Mouse (Mus musculus): Measurements from ENCODE around the gene Pgbd1.
"Not testable (repeated sequence)": the region's sequence is repeated elsewhere in the genome, so short reads cannot be mapped to it uniquely, and the experiment has no call there.

Pgbd1 gene

DNA sequence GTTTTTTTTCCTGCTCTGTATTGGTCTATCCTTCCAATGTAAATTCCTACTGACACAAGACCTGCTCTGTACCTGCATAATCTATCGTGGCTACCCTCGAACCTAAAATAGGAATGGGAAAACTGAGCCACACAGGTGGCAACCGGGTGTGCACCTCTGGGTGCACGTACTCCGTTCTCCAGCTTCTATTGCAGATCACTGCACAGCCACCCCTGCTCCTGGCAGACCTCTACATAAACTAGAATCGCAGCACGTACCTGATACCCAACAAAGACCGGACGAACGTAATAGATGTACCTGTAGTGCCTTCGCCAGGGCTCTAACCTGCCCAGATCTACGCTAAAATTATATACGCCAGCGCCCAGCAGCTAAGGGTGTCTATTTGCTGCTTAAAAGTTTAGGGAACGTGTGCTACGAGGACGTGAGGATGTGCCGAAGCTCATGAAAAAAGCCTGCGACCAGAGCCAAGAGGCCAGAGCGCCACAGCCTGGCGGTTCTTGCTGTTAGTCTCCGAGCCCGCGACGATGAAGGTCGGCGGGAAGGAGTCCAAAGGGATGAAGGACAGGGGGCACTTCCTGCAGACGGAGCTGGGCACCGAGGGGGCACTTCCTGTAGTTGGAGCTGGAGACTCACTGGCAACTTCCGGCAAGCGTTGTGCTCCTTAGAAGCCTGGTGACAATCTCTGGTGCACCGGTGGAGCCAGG is at the start of gene Pgbd1:
TSS of gene Pgbd1 (minus strand) at position 556 of the 704 bp plus-strand sequence.
- DNase-seq (ENCODE audit: low spot score in 2 of 2), result peak; percentile 61 to 66

DNA sequence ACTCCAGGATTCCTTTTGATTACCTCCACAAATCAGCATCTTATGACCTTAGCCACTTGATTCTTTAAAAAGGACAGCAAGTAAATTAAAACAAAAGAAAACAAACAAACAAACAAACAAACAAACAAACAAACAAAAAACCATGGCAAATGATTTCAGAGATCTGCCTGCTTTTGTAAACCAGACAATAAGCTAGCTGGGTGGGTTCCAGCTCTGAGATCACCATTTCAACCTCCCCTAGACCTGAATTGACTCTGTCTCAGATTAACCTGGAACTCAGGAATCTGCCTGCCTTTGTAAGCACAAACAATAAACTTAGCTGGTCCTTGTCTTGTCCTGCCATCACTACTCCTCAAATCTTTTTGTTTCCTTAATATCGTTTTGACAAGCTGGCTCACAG is 46.0 kb upstream of the Pgbd1 start:
- DNase-seq (ENCODE audit: low spot score in 2 of 2), result no peak

DNA sequence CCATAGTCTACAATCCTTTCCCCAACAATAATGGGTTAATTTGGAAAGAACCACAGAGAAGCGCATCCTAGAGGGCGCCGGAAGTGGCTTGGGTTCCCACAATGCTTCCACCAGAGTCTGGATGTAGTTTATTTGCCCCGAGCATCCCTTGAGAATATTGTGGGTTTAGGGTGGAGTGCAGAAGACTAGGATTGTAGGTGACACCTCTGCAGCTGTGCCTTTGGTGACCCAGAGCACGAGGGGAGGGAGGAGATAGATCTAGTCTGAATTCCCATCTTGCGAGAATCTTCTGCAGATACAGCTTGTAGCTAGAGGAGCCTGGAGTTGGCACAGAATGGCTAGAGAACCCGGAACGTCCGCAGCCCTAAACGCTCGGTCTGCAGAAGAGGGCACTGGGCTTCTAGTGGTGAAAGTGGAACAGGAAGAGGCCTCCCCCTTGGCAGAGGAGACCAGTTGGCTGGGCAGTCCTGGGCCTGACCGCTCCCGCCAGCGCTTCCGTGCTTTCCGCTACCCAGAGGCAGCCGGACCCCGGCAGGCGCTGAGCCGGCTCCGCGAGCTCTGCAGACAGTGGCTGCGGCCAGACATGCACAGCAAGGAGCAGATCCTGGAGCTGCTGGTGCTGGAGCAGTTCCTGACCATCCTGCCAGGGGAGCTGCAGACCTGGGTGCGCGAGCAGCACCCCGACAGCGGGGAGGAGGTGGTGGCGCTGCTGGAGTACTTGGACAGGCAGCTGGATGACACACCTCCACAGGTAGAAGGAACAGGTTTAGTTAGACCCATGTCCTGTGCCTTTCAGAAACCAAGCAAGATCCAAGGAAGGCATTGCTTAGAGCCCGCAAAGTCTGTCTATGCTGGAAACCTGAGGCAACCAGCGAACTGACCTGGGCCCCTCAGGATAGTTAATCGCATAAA is 38.2 kb upstream of the Pgbd1 start, which contains the start of the genes Zkscan4 and Gm10065:
TSS of gene Zkscan4 (plus strand) at position 149 of the 912 bp plus-strand sequence.
TSS of gene Gm10065 (minus strand) at position 683 of the 912 bp plus-strand sequence.
- DNase-seq (ENCODE audit: low spot score in 2 of 2), result peak; percentile 62 to 70

DNA sequence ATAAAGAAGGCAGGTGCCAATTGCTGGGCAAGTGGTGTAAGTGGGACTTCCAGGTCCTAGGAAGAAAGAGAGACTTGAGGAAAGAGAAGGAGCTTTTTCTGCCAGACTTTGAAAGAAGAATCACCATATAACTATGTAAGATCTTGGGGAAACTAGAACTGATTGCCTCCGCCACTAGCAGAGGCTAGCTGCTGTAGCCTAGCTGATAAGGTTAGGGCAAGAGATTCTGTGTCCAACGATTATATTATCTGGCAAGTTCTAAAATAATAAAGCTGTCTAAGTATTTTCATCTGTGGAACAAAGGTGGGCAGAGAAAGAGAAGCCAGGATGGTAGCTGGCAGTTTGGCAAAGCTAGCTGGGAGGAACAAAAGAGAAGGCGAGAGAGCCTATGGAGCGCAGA is 31.6 kb upstream of the Pgbd1 start:
- no peak for DNase-seq (ENCODE audit: low spot score in 2 of 2)

DNA sequence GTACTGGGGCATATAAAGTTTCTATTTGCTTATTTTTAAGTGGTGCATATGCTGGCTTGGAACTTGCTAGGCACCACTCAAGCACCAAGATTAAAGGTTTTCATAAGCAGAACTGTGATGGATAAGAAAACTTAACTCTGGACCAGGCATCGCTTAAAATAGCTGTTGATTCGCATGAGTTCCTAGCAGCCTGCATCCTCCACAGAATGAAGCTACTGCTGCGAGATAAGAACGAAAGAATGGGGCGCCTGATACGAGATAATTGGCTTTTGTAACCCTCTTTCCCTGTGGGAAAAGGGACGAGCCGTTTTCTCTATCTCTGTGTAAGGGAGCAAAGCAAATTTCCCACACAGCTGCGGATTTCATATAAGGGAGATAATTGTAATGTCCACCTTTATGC is 28.2 kb upstream of the Pgbd1 start:
- no peak for DNase-seq (ENCODE audit: low spot score in 2 of 2)

DNA sequence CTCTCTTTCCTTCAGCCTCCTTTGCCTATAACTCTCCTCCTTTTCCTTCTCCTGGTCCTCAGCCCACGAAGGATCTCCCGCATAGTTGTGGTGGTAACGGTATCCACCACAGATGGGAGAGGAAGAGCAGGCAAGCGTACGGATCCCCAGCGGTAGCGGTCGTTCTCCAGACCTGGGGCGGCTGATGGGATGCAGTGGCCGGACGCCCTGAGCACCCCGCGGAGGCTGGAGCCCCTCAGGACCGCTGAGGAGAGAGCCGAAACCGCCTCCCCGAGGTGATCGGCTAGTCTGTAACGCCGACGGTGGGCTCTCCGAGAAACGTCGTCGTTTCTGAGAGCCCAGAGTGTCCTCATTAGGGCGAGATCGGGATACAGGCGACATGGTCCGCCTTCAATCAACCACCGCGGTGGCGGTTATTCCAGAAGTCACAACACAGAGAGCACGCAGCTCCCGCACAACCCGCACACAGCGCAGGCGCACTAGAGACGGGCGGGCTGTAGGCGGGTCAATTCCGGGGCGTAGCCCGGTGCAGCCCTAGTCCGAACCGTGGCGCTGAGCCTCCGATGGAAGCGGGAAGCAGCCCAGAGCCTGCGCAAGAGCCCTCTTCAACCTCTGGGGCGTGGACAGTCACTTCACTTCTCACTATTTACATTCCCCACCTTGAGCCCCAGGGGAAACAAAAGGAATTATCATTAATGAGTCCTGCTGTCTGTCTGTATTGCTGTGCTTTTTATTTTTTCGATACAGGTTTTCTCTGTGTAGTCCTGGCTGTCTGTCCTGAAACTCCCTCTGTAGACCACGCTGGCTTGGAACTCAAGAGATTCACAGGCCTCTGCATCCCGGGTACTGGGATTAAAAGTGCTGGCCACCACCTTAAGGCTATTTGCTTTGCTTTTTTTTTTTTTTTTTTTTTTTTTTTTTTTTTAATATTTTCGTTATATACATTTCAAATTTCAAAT is 27.5 kb upstream of the Pgbd1 start, which contains the start of gene Nkapl:
TSS of gene Nkapl (minus strand) at position 449 of the 959 bp plus-strand sequence.
- DNase-seq (ENCODE audit: low spot score in 2 of 2), result peak; percentile 31 to 45

DNA sequence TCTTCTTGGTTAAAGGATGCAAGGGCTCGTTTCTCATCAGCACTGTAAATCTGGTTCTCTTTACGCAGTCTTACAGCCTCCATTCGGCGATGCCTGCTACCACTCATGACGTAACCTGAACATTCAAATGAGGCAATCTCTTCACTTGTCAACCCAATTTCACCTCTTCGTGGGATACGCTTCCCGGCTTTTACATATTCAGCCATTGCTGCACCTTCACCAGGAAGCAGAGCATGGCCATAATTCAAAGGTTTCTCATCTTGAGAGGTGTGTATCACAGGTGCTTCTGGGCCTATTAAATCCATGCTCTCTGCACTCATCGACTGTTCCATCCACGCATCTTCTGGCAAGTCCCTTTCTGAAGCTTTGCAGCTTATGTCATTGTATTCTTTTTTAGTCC is 26.5 kb upstream of the Pgbd1 start:
- DNase-seq (ENCODE audit: low spot score in 2 of 2), result no peak

DNA sequence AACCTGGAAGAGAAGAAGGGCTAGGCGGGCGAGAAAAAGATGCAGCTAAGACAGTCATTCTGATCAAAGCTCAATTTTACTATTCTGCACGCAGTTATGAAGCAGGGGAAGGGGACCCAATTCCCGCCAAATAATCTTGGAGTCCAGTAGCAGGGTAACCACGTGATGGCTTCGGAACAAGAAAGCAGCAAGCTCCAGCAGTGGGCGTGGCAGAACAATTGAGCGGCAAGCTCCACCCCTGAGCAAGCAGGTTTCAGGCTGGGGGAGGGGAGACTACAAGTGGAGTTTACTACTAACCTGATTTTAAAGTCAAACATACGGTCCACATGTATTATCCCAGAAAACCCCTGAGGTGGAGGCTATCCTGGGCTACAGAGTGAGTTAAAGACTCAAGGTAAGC is 21.7 kb upstream of the Pgbd1 start:
- DNase-seq (ENCODE audit: low spot score in 2 of 2), result not testable (repeated sequence)

DNA sequence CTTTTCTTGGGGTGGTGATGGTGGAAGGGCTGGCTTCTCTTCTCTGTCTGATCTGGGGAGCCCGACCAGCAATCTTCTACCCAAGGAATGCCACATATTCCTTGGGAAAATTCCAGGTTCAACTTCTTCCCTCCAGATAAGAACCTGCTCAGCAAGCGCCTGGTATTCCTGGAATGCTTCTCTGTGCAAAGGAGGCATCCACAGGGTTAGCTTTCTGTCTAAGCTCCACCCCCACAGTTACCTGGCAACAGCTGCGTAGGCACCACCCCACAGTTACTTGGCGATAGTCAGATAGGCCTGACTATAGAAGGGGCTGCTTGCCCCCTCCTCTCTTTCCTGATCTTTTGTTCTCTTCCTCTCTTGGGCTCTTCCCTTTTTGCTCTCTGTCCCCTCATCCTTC is 15.5 kb upstream of the Pgbd1 start:
- DNase-seq (ENCODE audit: low spot score in 2 of 2), result no peak

DNA sequence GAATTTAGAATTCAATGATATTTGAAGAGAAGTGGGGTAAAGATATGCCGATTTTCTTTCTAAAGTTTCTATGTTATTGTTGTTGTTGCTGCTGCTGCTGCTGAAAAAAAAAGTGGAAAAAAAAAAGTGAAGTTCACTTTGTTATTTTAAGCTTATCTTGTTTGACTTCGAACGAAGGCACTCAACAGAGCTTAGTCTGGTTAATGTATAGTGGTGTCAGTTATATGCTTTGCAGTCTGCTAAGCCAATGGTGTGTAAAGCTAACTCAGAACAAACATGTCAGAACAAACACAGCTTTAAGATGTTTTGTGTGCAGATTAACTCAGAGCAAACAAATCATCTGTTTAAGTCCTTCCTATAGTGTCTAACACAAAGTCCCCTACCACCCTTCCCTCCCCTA is 13.3 kb upstream of the Pgbd1 start:
- DNase-seq (ENCODE audit: low spot score in 2 of 2), result no peak

DNA sequence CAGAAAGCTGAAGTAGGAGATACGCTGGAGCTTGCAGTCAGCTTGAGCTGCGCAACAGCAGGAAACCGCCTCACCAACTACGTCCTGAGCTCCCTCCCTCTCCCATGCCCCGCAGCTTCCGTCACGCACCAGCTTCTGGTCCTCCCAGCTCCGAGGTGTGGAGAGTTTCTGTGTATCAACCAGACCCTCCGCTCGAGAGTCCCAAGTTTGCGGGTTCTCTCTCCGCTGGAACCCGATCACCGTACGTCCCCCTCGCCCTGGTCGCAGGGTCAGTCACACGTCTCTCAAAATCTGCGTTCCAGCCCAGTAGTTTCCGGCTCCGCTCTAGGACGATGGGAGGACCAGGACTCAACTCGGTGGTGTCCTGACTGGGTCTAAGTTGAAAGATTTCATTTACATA is 12.6 kb upstream of the Pgbd1 start, which contains the start of gene Zscan26:
TSS of gene Zscan26 (minus strand) at position 282 of the 400 bp plus-strand sequence.
- DNase-seq (ENCODE audit: low spot score in 2 of 2), result peak; percentile 66 to 68

DNA sequence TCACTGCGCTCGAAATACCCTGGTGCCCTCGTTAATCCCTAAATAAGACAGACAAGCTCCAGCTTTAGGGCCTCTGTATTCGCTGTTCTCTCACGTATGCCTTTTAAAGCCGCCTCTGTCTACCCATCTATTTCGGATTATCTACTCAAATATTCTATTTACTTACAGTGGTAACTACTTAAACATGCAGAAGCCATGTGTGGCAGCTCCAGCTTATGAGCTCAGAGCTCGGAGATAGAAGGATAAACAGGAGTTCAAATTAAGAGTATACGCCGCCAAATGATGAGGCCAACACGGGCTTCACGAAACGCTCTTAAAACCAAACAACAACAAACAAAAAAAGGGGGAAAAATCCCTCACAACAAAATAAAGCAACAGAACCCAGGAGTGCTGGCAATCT is 12.2 kb upstream of the Pgbd1 start:
- DNase-seq (ENCODE audit: low spot score in 2 of 2), result no peak

DNA sequence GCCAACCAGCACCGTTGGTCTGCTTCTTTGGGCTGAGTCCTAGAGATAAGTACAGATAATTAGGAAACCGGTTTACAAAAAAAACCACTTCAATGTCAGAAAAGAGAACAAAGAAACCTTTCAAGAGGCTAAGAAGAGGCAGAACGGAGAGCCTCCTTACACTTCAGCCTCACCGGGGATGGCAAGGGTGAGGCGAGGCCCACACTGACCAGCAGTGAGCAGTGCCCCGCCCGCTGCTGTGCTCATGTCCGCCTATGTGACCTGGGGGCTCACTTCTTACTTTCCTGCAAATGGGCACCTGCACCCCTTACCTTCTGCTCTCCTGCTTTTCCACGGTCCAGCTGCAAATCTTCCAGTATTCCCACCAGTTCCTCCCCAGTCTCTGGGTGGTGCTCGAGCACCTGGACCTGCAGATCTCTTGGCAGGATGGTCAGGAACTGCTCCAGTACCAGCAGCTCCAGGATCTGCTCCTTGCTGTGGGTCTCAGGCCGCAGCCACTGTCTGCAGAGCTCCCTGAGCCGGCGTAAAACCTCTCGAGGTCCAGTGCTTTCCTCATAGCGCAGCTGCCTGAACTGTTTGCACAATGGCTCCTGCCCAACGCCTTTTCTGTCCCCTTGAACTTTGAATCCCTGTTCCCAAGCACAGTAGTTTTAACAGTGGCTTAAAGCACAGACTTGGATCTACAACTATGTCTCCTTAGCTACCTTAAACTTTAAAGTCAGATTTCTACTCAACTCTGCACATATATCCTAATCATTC is 7.2 kb upstream of the Pgbd1 start:
- no peak for DNase-seq (ENCODE audit: low spot score in 2 of 2)

DNA sequence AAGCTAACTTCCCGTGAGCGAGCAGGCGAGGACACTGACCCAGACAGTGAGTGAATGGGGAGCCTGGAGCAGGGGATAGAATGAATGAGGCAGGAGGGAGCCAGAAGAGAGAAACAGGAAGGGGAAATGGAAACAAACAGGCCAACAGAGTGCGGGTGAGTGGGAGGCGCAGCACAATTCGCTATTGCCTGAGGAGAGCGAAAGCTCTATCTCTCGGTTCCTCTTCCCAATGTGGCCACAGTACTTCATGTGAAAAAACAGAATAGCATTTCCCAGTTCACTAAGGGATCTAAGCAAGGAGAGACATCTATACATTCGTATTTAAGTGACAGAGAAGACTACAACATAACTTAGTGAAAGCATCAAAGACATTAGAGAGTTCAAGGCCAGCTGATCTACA is 5.9 kb upstream of the Pgbd1 start:
- no peak for DNase-seq (ENCODE audit: low spot score in 2 of 2)

DNA sequence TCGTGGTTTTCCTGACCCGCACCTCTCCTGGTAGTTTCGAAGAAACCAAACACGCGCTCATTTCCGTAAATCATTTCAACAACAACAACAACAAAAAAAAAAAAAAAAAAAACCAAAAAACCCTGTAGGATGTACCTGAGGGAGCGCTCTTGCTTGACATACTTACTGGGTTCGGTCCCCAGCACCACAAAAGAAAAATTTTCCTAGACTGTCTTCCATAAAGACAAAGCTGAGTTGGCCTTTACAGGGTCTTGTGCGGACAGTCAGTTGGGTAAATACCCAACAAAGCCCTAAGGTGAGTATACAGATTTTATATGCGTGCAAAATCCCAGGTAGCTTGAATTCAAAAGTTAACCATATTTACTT is 332 bp upstream of the Pgbd1 start:
- DNase-seq (ENCODE audit: low spot score in 2 of 2), result no peak

DNA sequence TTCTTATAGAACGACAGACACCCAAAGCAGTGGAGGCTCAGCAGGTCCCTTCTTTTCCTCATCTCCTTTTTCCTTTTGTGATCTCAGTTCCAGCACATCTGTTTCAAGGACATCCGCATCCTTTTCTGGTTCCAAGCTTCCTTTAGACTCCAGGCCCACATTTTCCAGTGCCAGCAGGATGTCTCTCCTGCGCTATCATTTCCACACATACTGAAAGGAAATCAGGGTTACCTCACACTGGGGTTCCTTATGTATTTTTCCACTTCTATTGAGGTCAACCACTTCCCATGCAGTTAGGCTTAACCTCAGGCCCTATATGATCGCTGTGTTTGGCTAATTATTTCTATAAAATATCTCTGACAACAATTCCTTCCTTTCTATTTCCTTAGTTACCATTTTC is 5.4 kb downstream of the Pgbd1 start:
- no peak for DNase-seq (ENCODE audit: low spot score in 2 of 2)

DNA sequence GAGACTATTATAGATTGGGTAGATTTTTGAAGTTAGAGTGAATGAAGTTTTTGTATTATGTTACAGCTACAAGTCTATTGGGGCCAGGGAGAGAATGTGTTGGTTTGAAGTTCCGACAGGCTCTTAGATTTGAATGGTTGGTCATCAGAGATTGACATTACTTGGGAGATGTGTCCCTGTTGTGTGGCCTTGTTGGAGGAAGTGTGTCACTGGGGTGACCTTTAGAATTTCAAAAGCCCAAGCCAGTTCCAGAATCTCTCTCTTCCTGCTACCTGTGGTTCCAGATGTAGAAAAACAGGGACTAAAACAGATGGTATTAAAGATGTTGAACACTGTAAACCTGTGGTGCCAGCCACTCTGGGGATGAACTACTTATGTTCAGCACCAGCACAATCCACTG is 13.2 kb downstream of the Pgbd1 start:
- DNase-seq (ENCODE audit: low spot score in 2 of 2), result no peak

DNA sequence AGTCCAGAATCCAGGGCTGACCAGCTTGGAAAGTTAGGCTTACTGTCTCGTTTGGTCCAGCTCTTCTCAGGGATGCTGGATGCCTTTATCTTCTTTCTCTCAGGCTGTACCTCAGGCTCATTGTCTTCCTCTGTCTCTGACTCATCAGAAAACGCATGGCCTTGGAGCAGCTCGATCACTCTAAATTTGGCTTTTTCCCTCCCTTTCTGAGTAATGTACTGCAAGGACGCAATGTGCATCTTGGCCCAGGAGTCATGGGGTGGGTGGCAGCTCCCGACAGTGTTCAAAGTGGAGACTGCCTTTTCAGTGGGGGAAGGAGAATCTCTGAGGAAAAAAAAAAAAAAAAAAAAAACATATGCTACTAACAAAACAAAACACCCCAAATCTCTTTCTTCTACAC is 17.6 kb downstream of the Pgbd1 start:
- no peak for DNase-seq (ENCODE audit: low spot score in 2 of 2)

DNA sequence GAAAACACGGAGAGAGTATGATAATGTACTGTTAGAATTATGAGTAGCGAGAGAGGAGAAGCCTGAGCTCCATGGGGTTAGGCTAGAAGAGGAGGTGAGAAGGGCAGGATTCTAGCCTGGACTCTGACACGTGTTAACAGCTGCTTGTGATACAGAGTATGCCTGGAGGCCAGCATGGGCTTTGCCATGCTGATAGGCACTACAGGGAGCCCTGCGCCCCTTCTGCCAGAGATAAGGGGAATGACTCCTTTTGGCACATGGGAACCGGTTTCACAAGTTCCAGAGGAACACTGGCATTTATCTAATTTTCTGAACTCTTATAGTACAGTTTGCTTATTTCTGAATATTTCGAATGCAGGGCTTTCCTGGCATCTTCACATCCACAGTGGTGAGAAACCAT is 22.0 kb downstream of the Pgbd1 start:
- DNase-seq (ENCODE audit: low spot score in 2 of 2), result no peak

DNA sequence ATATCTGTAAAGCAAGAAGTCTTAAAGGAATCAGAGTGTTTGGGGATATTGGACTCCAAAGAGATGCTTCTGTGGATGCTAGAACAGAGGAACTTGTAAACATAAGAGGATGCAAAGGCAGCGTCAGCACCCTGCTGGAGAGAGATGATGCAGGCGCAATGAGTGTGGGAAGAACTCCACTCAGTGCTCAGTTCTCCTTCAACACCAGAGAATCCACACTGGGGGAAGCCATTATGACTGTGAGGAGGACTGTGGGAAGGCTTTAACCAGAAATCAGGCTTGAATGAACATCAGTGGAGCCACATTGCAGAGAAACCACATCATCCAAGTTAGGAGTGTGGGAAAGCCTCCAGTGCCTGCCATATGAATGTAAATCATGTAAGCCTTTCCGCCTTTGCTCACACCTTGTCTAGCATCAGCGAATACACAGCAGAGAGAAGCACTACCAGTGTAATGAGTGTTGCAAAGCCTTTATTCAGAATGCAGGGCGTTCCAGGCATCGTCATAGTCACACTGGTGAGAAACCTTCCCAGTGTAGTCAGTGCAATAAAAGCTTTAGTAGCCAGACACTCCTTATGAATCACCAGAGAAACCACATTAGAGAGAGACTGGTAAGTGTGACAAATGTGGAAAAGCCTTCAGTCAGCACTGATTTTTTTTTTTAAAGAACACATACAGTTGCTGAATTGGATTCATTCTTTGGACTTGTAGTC is 23.4 kb downstream of the Pgbd1 start:
- no peak for DNase-seq (ENCODE audit: low spot score in 2 of 2)
